Mouse (Mus musculus): ENCODE data around the gene Klk1b9. TPM values are rescaled to one million over a fixed set of nuclear protein-coding genes. Genes with fewer than 3 reads are reported as not detected.

Klk1b9 gene
- total RNA-seq, 1 experiment from 2014 or later, result not detected

Other genes with a start within 250 kb of the Klk1b9 start
- gene Klk12, start 207.2 kb upstream of the Klk1b9 start, total RNA-seq (2017), result not detected in 2 replicates
- not detected in 2 replicates for gene Klk11, start 201.5 kb upstream of the Klk1b9 start, total RNA-seq (2017)
- gene Klk10, start 195.0 kb upstream of the Klk1b9 start, total RNA-seq (2017), result 0.35 TPM in 1 of 2 replicates, not detected in the other
- not detected in 2 replicates for gene Klk9, start 184.2 kb upstream of the Klk1b9 start, total RNA-seq (2017)
- gene Klk8, start 178.5 kb upstream of the Klk1b9 start, total RNA-seq (2017), result 4.1 TPM in 2 replicates
- not detected in 2 replicates for gene Klk7, start 164.8 kb upstream of the Klk1b9 start, total RNA-seq (2017)
- not detected in 2 replicates for gene Klk6, start 151.6 kb upstream of the Klk1b9 start, total RNA-seq (2017)
- not detected in 2 replicates for gene Klk5, start 134.1 kb upstream of the Klk1b9 start, total RNA-seq (2017)
- gene Klk4, start 94.9 kb upstream of the Klk1b9 start, total RNA-seq (2017), result not detected in 2 replicates
- not detected in 2 replicates for gene Klk15, start 42.3 kb upstream of the Klk1b9 start, total RNA-seq (2017)
- not detected in 2 replicates for gene Klk1b8, start 25.4 kb upstream of the Klk1b9 start, total RNA-seq (2017)
- gene Klk1b1, start 9.3 kb upstream of the Klk1b9 start, total RNA-seq (2017), result not detected in 2 replicates
- gene Klk1b11, start 19.8 kb downstream of the Klk1b9 start, total RNA-seq (2017), result not detected in 2 replicates
- gene Klk1b26, start 36.1 kb downstream of the Klk1b9 start, total RNA-seq (2017), result not detected in 2 replicates
- not detected in 2 replicates for gene Klk1b27, start 76.2 kb downstream of the Klk1b9 start, total RNA-seq (2017)
- not detected in 2 replicates for gene Klk1b21, start 126.3 kb downstream of the Klk1b9 start, total RNA-seq (2017)
- gene Klk1b22, start 136.6 kb downstream of the Klk1b9 start, total RNA-seq (2017), result not detected in 2 replicates
- gene Klk1b16, start 160.7 kb downstream of the Klk1b9 start, total RNA-seq (2017), result not detected in 2 replicates
- gene Klk1b24, start 212.2 kb downstream of the Klk1b9 start, total RNA-seq (2017), result not detected in 2 replicates
- gene Klk1b3, start 222.1 kb downstream of the Klk1b9 start, total RNA-seq (2017), result not detected in 2 replicates
- gene Klk1b4, start 231.4 kb downstream of the Klk1b9 start, total RNA-seq (2017), result not detected in 2 replicates
- not detected in 2 replicates for gene Klk1b5, start 239.9 kb downstream of the Klk1b9 start, total RNA-seq (2017)
- gene Klk1, start 249.3 kb downstream of the Klk1b9 start, total RNA-seq (2017), result not detected in 2 replicates